Mouse (Mus musculus) G1E (cell line): Measurements from ENCODE around the gene Cic.

Experiments used
- CTCF ChIP-seq: IDR thresholded peaks from 2 replicates; pipeline ENCODE4 v1.5.1; 2012; ENCODE audit warnings: low read depth, low read length, inconsistent platforms, mixed read lengths
- GATA1 ChIP-seq: IDR thresholded peaks from 2 replicates; pipeline ENCODE4 v1.6.1; 2012; ENCODE audit warnings: borderline replicate concordance, low read length, inconsistent platforms, mixed read lengths
- POLR2AphosphoS5 ChIP-seq: IDR thresholded peaks from 2 replicates; pipeline ENCODE4 v1.6.1; 2012; ENCODE audit warnings: low read depth, low read length, inconsistent platforms; ENCODE audit not compliant: insufficient replicate concordance
- TAL1 ChIP-seq: conservative IDR thresholded peaks from 2 replicates; pipeline ENCODE4 v1.6.1; 2012; ENCODE audit warnings: low read depth, low read length, inconsistent platforms, mixed read lengths

GRCm38 (mm10) chr7:25294495-25294894, 27.0 kb downstream of the Cic start:
- TF ChIP-seq CTCF = no peak
- no peak for TF ChIP-seq POLR2AphosphoS5
- TF ChIP-seq TAL1 = no peak
- TF ChIP-seq GATA1 = no peak
